In the genomic region with DNA sequence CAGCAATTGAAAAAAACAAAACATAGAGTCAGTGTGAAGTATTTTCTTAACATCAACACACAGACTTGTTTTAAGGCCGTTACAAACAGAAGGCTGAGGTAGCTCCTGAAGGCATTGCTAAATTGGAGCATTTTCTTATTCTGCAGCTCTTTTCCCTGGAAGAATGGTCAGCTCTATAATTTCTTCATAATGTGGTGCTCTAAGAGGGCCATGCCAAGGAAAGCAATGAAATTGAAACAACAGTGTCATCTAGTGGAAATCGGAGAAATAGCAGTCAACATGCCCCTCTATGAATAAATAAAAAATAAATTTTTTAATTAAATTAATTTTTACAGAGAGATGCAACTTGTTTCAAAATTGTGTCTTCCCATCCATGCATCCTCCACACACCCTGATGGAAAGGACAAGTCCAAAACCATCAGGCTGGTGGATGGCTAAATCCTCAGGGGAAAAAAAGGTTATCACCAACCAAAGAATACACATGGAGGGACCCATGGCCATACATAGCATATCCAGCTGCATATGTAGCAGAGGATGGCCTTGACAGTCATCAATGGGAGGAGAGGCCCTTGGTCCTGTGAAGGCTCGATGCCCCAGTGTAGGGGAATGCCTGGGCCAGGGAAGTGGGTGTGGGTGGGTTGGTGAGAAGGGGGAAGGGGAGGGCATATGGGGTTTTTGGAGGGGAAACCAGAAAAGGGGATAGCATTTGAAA, we compare ENCODE assay signal across 9 mouse cellular contexts.
A peak's percentile ranks its signal among the peaks of the same experiment; 100 is the strongest.
DNase-seq lines count a peak whose midpoint lies in the region; ATAC-seq and TF ChIP-seq lines count a peak whose summit lies in the region.
"Had no signal": no experiment of that assay in that cellular context is flagged by ENCODE, and none has a peak within 500 bp of the region (broad histone marks: within the 10 kb centered on the region; RNA-seq: fewer than 3 reads in every experiment).

No protein-coding gene starts in this region.

- DNase-seq in heart, adult 2 months = no peak
- peak; percentile 15 for DNase-seq in ovary, postnatal 14 days (ENCODE audit: low spot score)
- DNase-seq in ovary, postnatal 10 days (ENCODE audit: low spot score) = no peak
- DNase-seq in induced T-regulatory cell, adult 2 months (ENCODE audit: low read depth) = peak; percentile 20
- DNase-seq in spleen, postnatal 10 days (ENCODE audit: low spot score in 2 of 2) = no peak
- DNase-seq in spleen, postnatal 36 days (ENCODE audit: low spot score in 2 of 2) = no peak

- H3K36me3 ChIP-seq in heart, adult 2 months (ENCODE audit: control insufficient read depth, insufficient read depth, low read length) = no peaks in the 10 kb centered on the region
- H3K36me3 ChIP-seq in heart, embryonic 12.5 days = no peaks in the 10 kb centered on the region
- no peaks in the 10 kb centered on the region for H3K36me3 ChIP-seq in kidney, embryonic 14.5 days (ENCODE audit: control insufficient read depth, insufficient read depth, low read length)

- no peak for TF ChIP-seq EP300 in heart, adult 2 months (IDR thresholded peaks at IDR 0.05; ENCODE audit: insufficient read depth, low read depth, low read length)

- no peaks in the 10 kb centered on the region for H3K79me2 ChIP-seq in heart, adult 2 months (replicated peaks; ENCODE audit: control insufficient read depth, insufficient read depth, low read length)

- no peak overlapping the region for H3K4me2 ChIP-seq in heart, embryonic 12.5 days
- H3K4me2 ChIP-seq in kidney, embryonic 14.5 days (replicated peaks; ENCODE audit: low read depth, low read length) = no peak overlapping the region

- TF ChIP-seq CTCF in heart, adult 2 months (IDR thresholded peaks at IDR 0.05) = peak; percentile 83

- H3K4me3 ChIP-seq in heart, adult 2 months = no peak overlapping the region
- H3K4me3 ChIP-seq in heart, embryonic 12.5 days = no peak overlapping the region
- no peak overlapping the region for H3K4me3 ChIP-seq in kidney, embryonic 14.5 days (ENCODE audit: low read length)
- H3K4me3 ChIP-seq: myocyte had no signal

- intact Hi-C loops in heart, adult 2 months (cut with DNase I) = loop anchor here (5.0 kb wide), 1 partner anchor 1497 kb away; no protein-coding TSS in a partner anchor

- no peaks in the 10 kb centered on the region for H3K9me3 ChIP-seq in heart, embryonic 12.5 days (replicated peaks)
- H3K9me3 ChIP-seq in kidney, embryonic 14.5 days (ENCODE audit: control insufficient read depth, low read length) = no peaks in the 10 kb centered on the region

- no peak for ATAC-seq in heart, embryonic 12.5 days (ENCODE audit: insufficient number of reproducible peaks, low FRiP score)
- no peak for ATAC-seq in kidney, embryonic 14.5 days (ENCODE audit: low FRiP score, low TSS enrichment)

- H3K4me1 ChIP-seq in heart, adult 2 months (ENCODE audit: control insufficient read depth, insufficient read depth, low read length) = no peaks in the 10 kb centered on the region
- H3K4me1 ChIP-seq in heart, embryonic 12.5 days (replicated peaks) = no peaks in the 10 kb centered on the region
- no peaks in the 10 kb centered on the region for H3K4me1 ChIP-seq in kidney, embryonic 14.5 days (ENCODE audit: control insufficient read depth, insufficient read depth, low read length)

- no peaks in the 10 kb centered on the region for H3K27me3 ChIP-seq in heart, adult 2 months (ENCODE audit: control insufficient read depth, insufficient read depth, low read length)
- no peaks in the 10 kb centered on the region for H3K27me3 ChIP-seq in heart, embryonic 12.5 days (replicated peaks)
- H3K27me3 ChIP-seq in kidney, embryonic 14.5 days (ENCODE audit: control insufficient read depth, insufficient read depth, low read length) = no peaks in the 10 kb centered on the region

- WGBS in heart, adult 2 months = 36% methylated on average over 3 of the region's 3 CpGs
- 45% methylated on average over 3 of the region's 3 CpGs for WGBS in heart, embryonic 12.5 days
- WGBS in kidney, embryonic 14.5 days = 54% methylated on average over 3 of the region's 3 CpGs

- TF ChIP-seq POLR2A in heart, adult 2 months (IDR thresholded peaks at IDR 0.05; ENCODE audit: insufficient read depth, low read depth, low read length) = no peak

- no peak overlapping the region for H3K27ac ChIP-seq in heart, adult 2 months
- H3K27ac ChIP-seq in heart, embryonic 12.5 days (ENCODE audit: poor library complexity, severe bottlenecking) = no peak overlapping the region
- H3K27ac ChIP-seq in kidney, embryonic 14.5 days (ENCODE audit: low read depth, low read length) = no peak overlapping the region

- H3K9ac ChIP-seq in heart, adult 2 months (ENCODE audit: low read depth, low read length) = no peak overlapping the region
- no peak overlapping the region for H3K9ac ChIP-seq in heart, embryonic 12.5 days
- H3K9ac ChIP-seq in kidney, embryonic 14.5 days (ENCODE audit: low read depth, low read length) = no peak overlapping the region

Comparison
In these comparisons a context has a peak if more than half of its experiments do, and no peak if none do; other contexts are left out.
1. DNase-seq: peak in ovary, postnatal 14 days (single experiment) and induced T-regulatory cell, adult 2 months (single experiment); none in heart, adult 2 months (0 of 2), ovary, postnatal 10 days (single experiment), spleen, postnatal 10 days (0 of 2) and spleen, postnatal 36 days (0 of 2).